Mouse (Mus musculus): ENCODE results near the gene Epn1. TPM values are rescaled to one million over a fixed set of nuclear protein-coding genes. Genes with fewer than 3 reads are reported as not detected.

Gene Epn1
- total and polyA plus RNA-seq, 3 experiments, result 41.9 to 101 (median 72.9) TPM

DNA sequence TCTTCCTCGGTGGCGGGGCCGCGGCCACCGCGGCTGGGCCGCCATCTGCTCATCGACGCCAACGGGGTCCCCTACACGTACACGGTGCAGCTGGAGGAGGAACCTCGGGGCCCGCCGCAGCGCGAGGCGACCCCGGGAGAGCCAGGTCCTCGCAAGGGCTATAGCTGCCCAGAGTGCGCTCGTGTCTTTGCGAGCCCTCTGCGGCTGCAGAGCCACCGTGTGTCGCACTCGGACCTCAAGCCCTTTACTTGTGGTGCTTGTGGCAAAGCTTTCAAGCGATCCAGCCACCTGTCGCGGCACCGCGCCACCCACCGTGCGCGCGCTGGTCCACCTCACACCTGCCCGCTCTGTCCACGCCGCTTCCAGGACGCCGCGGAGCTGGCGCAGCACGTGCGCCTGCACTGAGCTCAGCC lies 27.1 kb upstream of the Epn1 start:
- H3K27ac ChIP-seq (ENCODE audit: insufficient read depth, low read depth), result no peak overlapping the region
- TF ChIP-seq ZC3H11A (IDR thresholded peaks at IDR 0.05; ENCODE audit: low read depth, low read length) (no peak), POLR2AphosphoS2 (IDR thresholded peaks at IDR 0.05; ENCODE audit: low read depth, low read length) (no peak), TBP (conservative IDR thresholded peaks at IDR 0.05; ENCODE audit: low read depth, low read length) (no peak), ZKSCAN1 (IDR thresholded peaks at IDR 0.05; ENCODE audit: borderline replicate concordance, low read depth, low read length) (no peak), SIN3A (IDR thresholded peaks at IDR 0.05; ENCODE audit: low read length) (no peak), ZMIZ1 (IDR thresholded peaks at IDR 0.05; ENCODE audit: low read depth, low read length) (no peak), RAD21 (IDR thresholded peaks at IDR 0.05; ENCODE audit: low read depth, low read length) (no peak), POLR2A (IDR thresholded peaks at IDR 0.05; ENCODE audit: low read depth, low read length) (no peak), JUND (conservative IDR thresholded peaks at IDR 0.05; ENCODE audit: low read depth, low read length) (no peak), NRF1 (IDR thresholded peaks at IDR 0.05; ENCODE audit: low read depth, low read length) (no peak), ELF1 (IDR thresholded peaks at IDR 0.05; ENCODE audit: low read depth, low read length) (no peak), EP300 (IDR thresholded peaks at IDR 0.05; ENCODE audit: low read length) (no peak), MYC (IDR thresholded peaks at IDR 0.05; ENCODE audit: low read depth, low read length) (no peak), KAT2A (IDR thresholded peaks at IDR 0.05; ENCODE audit: insufficient replicate concordance, low read length) (no peak), TCF12 (IDR thresholded peaks at IDR 0.05; ENCODE audit: low read depth, low read length) (no peak)
- in situ Hi-C loops (cut with MboI; ENCODE audit: low pct_ligation_motif_present, low pct_unique_long_range_greater_than_20kb, low sequenced_read_pairs), result loop anchor here (5.0 kb wide), 1 partner anchor 111 kb away; no protein-coding TSS in a partner anchor
- H3K9ac ChIP-seq (ENCODE audit: insufficient read depth, low read depth), result no peak overlapping the region
- no peak overlapping the region for H3K4me2 ChIP-seq (ENCODE audit: insufficient read depth, low read depth, poor library complexity, severe bottlenecking)
- dilution Hi-C loops (cut with MboI; ENCODE audit: extremely low pct_ligation_motif_present, extremely low pct_unique_long_range_greater_than_20kb, low sequenced_read_pairs), result no loop called here
- peaks cover 0 to 15% of the 10 kb centered on the region in 2 experiments for H3K36me3 ChIP-seq (replicated peaks in 1 of 2; ENCODE audit: control insufficient read depth in 1 of 2, insufficient read depth in 1 of 2, low read length in 1 of 2)
- H3K9me3 ChIP-seq (replicated peaks; ENCODE audit: low read length), result no peaks in the 10 kb centered on the region
- no peaks in the 10 kb centered on the region for H3K79me2 ChIP-seq (replicated peaks; ENCODE audit: control insufficient read depth, extremely low read depth, insufficient read depth, poor library complexity, severe bottlenecking)
- peaks cover 6 to 19% of the 10 kb centered on the region in 2 experiments for H3K4me1 ChIP-seq (ENCODE audit: control insufficient read depth in 1 of 2, insufficient read depth in 2 of 2)
- no peak for DNase-seq (ENCODE audit: extremely low read depth)
- H3K27me3 ChIP-seq (replicated peaks), result no peaks in the 10 kb centered on the region
- H3K4me3 ChIP-seq (replicated peaks in 1 of 3; ENCODE audit: low read depth in 2 of 3, low read length in 2 of 3, poor library complexity in 1 of 3), result no peak overlapping the region

DNA sequence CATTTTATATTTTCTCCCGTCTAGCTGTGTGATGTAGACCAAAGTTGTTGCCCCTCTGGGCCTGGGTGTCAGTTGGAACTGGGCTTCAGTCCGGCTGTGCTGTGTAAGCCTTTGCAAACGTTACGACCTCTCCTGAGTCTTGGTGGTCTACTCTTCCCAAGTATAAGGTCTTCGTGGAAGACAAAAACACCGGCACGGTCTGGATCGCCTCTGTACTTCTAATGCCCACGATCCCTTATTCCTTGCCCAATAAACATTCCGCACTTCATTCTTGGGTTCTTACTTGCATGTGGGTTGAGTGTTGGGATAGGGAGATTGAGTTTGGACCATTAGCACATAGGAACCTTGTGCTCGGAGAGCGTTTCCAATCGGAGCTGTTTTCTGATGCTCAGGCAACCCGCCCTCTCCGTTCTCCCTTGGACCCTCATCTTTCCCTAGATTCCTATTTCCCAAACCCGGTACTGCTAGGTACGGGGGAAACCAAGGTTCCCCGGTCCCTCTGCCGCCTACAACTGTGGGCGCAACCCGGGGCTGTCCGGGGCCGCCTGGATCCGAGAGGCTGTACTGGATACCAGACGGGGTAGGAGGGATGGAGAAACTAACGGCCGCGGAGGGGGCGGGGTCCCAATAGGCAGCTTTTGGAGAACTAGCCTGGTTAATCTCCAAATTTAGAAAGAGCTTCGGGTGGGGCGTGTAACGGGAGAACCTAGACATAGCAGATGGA lies 26.4 kb upstream of the Epn1 start:
- H3K4me1 ChIP-seq (ENCODE audit: control insufficient read depth in 1 of 2, insufficient read depth in 2 of 2), result peaks cover 7 to 26% of the 10 kb centered on the region in 2 experiments
- H3K9me3 ChIP-seq (replicated peaks; ENCODE audit: low read length), result no peaks in the 10 kb centered on the region
- H3K4me3 ChIP-seq (replicated peaks in 1 of 3; ENCODE audit: low read depth in 2 of 3, low read length in 2 of 3, poor library complexity in 1 of 3), result no peak overlapping the region
- no peak overlapping the region for H3K9ac ChIP-seq (ENCODE audit: insufficient read depth, low read depth)
- H3K27ac ChIP-seq (ENCODE audit: insufficient read depth, low read depth), result no peak overlapping the region
- H3K4me2 ChIP-seq (ENCODE audit: insufficient read depth, low read depth, poor library complexity, severe bottlenecking), result no peak overlapping the region
- H3K27me3 ChIP-seq (replicated peaks), result no peaks in the 10 kb centered on the region
- in situ Hi-C loops (cut with MboI; ENCODE audit: low pct_ligation_motif_present, low pct_unique_long_range_greater_than_20kb, low sequenced_read_pairs) (loop anchor here (5.0 kb wide), 1 partner anchor 111 kb away; no protein-coding TSS in a partner anchor), dilution Hi-C loops (cut with MboI; ENCODE audit: extremely low pct_ligation_motif_present, extremely low pct_unique_long_range_greater_than_20kb, low sequenced_read_pairs) (no loop called here)
- no peaks in the 10 kb centered on the region for H3K79me2 ChIP-seq (replicated peaks; ENCODE audit: control insufficient read depth, extremely low read depth, insufficient read depth, poor library complexity, severe bottlenecking)
- no peak for DNase-seq (ENCODE audit: extremely low read depth)
- TF ChIP-seq HCFC1 (IDR thresholded peaks at IDR 0.05; ENCODE audit: low read depth, low read length) (no peak), RAD21 (IDR thresholded peaks at IDR 0.05; ENCODE audit: low read depth, low read length) (no peak), JUN (IDR thresholded peaks at IDR 0.05; ENCODE audit: insufficient read depth, low read depth, low read length) (no peak)
- peaks cover 0 to 13% of the 10 kb centered on the region in 2 experiments for H3K36me3 ChIP-seq (replicated peaks in 1 of 2; ENCODE audit: control insufficient read depth in 1 of 2, insufficient read depth in 1 of 2, low read length in 1 of 2)
